Mouse (Mus musculus) neural tube, embryonic 11.5 days (tissue): ENCODE results near the gene Cacna1a. TPM values are rescaled to one million over a fixed set of nuclear protein-coding genes. Genes with fewer than 3 reads are reported as not detected.

Experiments used
- ATAC-seq: fragments of 200-750 bp; cut with Nextera tagmentation; 2 replicates; pipeline ENCODE4 v1.8.0; 2017; ENCODE audit warnings: moderate number of reproducible peaks, mild to moderate bottlenecking, moderate TSS enrichment, moderate library complexity; ENCODE audit not compliant: insufficient read depth, low FRiP score, low TSS enrichment
- DNase-seq: peaks from one replicate; pipeline ENCODE4 v3.0.0-alpha.2; 2015; ENCODE audit warnings: low spot score
- H3K27ac ChIP-seq: fragments of 300-500 bp; sonication (generic); 2 replicates; pipeline ENCODE4 v1.5.1; 2014; ENCODE audit warnings: low read depth, mild to moderate bottlenecking, low read length
- H3K27me3 ChIP-seq: fragments of 300-500 bp; sonication (generic); 2 replicates; pipeline ENCODE4 v1.6.1; 2014; ENCODE audit warnings: mild to moderate bottlenecking, low read length, mixed read lengths; ENCODE audit not compliant: control insufficient read depth, insufficient read depth
- H3K36me3 ChIP-seq: fragments of 300-500 bp; sonication (generic); 2 replicates; pipeline ENCODE4 v1.6.1; 2014; ENCODE audit warnings: mild to moderate bottlenecking, low read length, moderate library complexity, mixed read lengths; ENCODE audit not compliant: control insufficient read depth, insufficient read depth
- H3K4me1 ChIP-seq: fragments of 300-500 bp; sonication (generic); 2 replicates; pipeline ENCODE4 v1.6.1; 2014; ENCODE audit warnings: low read length, mixed read lengths; ENCODE audit not compliant: control insufficient read depth, insufficient read depth
- H3K4me2 ChIP-seq: fragments of 300-500 bp; sonication (generic); 2 replicates; pipeline ENCODE4 v1.6.1; 2014; ENCODE audit warnings: low read depth, mild to moderate bottlenecking, moderate library complexity
- H3K4me3 ChIP-seq: fragments of 300-500 bp; sonication (generic); 2 replicates; pipeline ENCODE4 v1.5.1; 2014; ENCODE audit warnings: low read depth, low read length
- H3K9ac ChIP-seq: fragments of 300-500 bp; sonication (generic); 2 replicates; pipeline ENCODE4 v1.6.1; 2014; ENCODE audit warnings: mild to moderate bottlenecking, low read length
- H3K9me3 ChIP-seq: fragments of 300-500 bp; sonication (generic); 2 replicates; pipeline ENCODE4 v1.6.1; 2016; ENCODE audit warnings: low read length; ENCODE audit not compliant: control insufficient read depth
- WGBS: fragments of 180-500 bp; shearing (Covaris S2); extraction: QIAGEN DNeasy Blood & Tissue Kit; methylation state at CpG from one replicate; pipeline ENCODE4 v1.1.7; 2014; 5-methylcytosine and 5-hydroxymethylcytosine counted together
- polyA plus RNA-seq: library from polyadenylated mRNA; unstranded; fragments of >200 nt; fragmentation: Nextera tagmentation; extraction: Ambion mirVana; gene quantifications from 2 replicates; pipeline ENCODE4 v1.2.1, GENCODE M21; 2014

The Cacna1a gene
- polyA plus RNA-seq, 1 experiment from 2014 or later: 6.9 TPM

DNA sequence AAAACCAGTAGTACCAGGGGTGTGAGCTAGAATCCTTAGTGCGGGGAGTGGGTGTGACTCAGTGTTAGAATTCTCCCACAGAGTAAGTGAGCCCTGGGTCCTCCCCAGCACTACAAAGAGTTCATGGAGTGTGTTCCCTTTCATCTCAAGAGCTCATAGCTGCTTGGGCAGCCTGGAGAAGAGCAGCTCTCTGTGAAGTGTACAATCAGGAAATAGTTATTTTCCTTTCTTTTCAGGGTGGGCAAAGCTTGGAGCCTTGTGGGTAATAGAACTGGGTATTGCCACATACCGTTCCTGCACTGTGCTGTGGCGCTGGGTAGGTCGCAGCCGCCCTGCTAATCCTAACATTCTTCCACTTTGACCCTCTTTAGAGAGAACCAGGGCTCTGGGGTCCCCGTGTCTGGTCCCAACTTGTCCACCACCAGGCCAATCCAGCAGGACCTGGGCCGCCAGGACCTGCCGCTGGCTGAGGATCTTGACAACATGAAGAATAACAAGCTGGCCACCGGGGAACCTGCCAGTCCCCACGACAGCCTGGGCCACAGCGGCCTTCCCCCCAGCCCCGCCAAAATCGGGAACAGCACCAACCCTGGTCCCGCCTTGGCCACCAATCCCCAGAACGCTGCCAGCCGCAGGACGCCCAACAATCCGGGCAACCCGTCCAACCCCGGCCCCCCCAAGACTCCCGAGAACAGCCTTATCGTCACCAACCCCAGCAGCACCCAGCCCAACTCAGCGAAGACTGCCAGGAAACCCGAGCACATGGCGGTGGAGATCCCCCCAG lies 177.5 kb downstream of the Cacna1a start:
- no peak overlapping the region for H3K27ac ChIP-seq
- no peak overlapping the region for H3K4me2 ChIP-seq
- H3K36me3 ChIP-seq: no peaks in the 10 kb centered on the region
- no peaks in the 10 kb centered on the region for H3K27me3 ChIP-seq
- H3K4me1 ChIP-seq: no peaks in the 10 kb centered on the region
- no peak overlapping the region for H3K4me3 ChIP-seq
- H3K9ac ChIP-seq: no peak overlapping the region
- H3K9me3 ChIP-seq: no peaks in the 10 kb centered on the region
- 81% methylated on average over 25 of the region's 25 CpGs for WGBS
- no peak for DNase-seq
- ATAC-seq: no peak

DNA sequence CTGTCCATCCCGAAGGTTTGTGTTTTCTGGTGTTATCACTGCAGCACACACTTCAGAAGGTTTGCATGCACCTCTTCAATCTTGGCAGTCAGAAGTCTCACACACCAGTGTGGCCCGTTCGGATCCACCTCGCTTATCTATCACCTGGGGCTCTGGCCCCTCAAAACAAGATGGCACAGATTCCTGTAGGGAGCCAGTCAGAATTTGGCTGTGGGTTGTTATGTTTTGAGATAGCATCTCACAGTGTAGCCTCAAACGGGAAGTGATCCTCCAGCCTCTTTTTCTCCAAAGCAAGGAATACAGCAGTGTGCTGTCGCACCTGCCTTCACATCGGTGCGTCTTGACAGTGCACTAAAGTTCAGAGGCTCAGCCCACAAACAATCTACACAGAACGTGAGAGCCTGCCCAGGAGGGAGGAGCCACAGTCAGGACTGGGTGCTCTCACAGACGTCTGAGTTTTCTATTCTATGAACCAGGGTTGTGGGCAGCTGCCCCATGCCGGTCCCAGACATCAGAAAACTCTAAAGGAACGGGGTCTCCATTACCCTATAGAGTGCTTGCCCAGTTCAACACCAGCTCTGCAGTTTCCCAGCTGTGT lies 178.7 kb downstream of the Cacna1a start:
- Histone ChIP-seq H3K27me3 (no peaks in the 10 kb centered on the region), H3K9me3 (no peaks in the 10 kb centered on the region)
- ATAC-seq: no peak

DNA sequence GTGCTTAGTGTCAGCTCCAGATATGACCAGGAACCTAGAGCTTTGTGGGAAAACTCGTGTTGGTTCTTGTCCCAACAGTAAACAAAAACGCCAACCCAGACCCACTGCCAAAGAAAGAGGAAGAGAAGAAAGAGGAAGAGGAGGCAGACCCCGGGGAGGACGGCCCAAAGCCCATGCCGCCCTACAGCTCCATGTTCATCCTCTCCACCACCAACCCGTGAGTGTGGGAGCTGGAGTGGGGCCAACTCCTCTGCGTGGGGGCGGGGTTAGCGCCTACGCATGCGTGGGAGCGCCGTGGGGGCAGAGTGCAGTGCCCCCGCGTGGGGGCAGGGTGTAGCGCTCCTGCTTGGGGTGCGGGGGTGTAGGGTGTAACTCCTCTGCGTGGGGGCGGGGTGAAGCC lies 179.3 kb downstream of the Cacna1a start:
- Histone ChIP-seq H3K4me2 (no peak overlapping the region), H3K9me3 (no peaks in the 10 kb centered on the region), H3K4me1 (no peaks in the 10 kb centered on the region), H3K9ac (no peak overlapping the region), H3K4me3 (no peak overlapping the region), H3K27me3 (no peaks in the 10 kb centered on the region), H3K27ac (no peak overlapping the region), H3K36me3 (no peaks in the 10 kb centered on the region)
- DNase-seq (no peak), ATAC-seq (no peak)
- 77% methylated on average over 19 of the region's 19 CpGs for WGBS

More for the DNA sequence above, 178.7 kb downstream of the Cacna1a start:
- Histone ChIP-seq H3K4me1 (no peaks in the 10 kb centered on the region), H3K9ac (no peak overlapping the region), H3K27ac (no peak overlapping the region), H3K36me3 (no peaks in the 10 kb centered on the region), H3K4me2 (no peak overlapping the region), H3K4me3 (no peak overlapping the region)
- 84% methylated on average over 12 of the region's 12 CpGs for WGBS
- DNase-seq: no peak

DNA sequence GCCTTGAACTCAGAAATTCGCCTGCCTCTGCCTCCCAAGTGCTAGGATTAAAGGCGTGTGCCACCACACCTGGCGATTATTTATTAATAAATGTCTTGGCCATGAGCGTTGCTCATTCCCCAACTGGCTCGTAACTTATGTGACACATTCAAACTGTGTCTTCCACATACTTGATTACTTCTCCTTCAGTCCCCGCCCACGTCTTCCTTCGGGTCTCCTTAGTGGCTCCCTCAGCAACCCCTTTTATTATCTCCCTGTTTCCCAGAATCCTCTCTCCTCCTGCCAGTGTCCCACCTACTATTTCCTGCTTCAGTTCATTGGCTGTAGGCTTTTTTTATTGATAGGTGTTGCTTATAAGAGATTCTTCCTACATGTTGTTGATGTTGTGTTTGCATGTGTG lies 180.5 kb downstream of the Cacna1a start:
- H3K27ac ChIP-seq: no peak overlapping the region
- H3K9me3 ChIP-seq: no peaks in the 10 kb centered on the region
- ATAC-seq (no peak), DNase-seq (no peak)
- H3K9ac ChIP-seq: no peak overlapping the region
- H3K27me3 ChIP-seq: no peaks in the 10 kb centered on the region
- H3K4me3 ChIP-seq: no peak overlapping the region
- no peaks in the 10 kb centered on the region for H3K36me3 ChIP-seq
- no peaks in the 10 kb centered on the region for H3K4me1 ChIP-seq
- no peak overlapping the region for H3K4me2 ChIP-seq
- 90% methylated on average over 8 of the region's 8 CpGs for whole genome bisulfite sequencing

DNA sequence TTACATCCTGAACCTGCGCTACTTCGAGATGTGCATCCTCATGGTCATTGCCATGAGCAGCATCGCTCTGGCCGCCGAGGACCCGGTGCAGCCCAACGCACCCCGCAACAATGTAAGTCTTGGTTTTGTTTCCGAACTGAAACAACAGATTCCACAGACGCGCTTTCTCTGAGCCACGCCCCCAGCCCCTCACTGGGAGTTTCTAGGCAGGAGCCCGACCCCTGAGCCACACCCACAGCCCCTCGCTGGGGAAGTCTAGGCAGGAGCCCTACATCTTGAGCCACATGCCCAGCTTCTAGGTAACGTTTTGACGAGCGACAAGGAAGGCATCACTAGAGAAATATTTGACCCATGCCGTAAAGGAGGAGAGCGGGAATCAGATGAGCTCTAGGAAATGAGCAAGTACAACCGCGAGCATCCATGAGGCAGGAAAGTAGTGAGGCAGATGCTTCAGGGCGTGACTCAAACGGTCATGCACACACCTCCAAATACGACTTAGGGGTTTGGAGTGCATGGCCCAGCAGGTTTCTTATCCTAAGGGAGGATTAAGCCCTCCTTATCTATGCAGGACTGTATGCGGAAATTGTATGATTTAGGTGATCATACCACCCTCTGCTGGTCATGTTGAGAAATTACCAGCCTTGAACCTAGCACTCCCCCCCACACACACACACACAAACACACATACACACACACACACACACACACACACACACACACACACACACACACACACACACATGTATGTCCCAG lies 181.9 kb downstream of the Cacna1a start:
- Histone ChIP-seq H3K36me3 (no peaks in the 10 kb centered on the region), H3K27ac (no peak overlapping the region), H3K4me3 (no peak overlapping the region), H3K4me2 (no peak overlapping the region), H3K9ac (no peak overlapping the region), H3K9me3 (no peaks in the 10 kb centered on the region), H3K27me3 (no peaks in the 10 kb centered on the region), H3K4me1 (no peaks in the 10 kb centered on the region)
- DNase-seq (no peak), ATAC-seq (no peak)
- WGBS: 43% methylated on average over 25 of the region's 25 CpGs

DNA sequence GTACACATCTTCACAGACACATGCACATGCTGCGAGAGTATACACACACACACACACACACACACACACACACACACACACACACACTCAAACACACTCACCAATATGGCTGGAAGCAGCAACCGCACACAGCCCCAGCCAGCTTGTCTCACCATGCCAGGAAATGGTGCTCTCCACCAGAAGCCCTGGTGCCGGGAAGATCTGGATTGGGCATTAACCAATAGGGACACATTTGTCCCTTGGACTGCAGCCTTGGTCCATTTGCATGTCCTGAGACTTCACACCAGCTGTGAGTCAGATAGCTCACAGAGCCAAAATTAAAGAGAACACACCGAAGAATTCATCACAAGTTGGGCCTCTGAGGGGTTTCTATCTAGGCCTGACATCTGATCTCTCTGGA lies 189.2 kb downstream of the Cacna1a start:
- DNase-seq: no peak
- Histone ChIP-seq H3K27me3 (no peaks in the 10 kb centered on the region), H3K4me1 (no peaks in the 10 kb centered on the region), H3K9me3 (no peaks in the 10 kb centered on the region), H3K9ac (no peak overlapping the region), H3K36me3 (no peaks in the 10 kb centered on the region), H3K4me2 (no peak overlapping the region), H3K4me3 (no peak overlapping the region), H3K27ac (no peak overlapping the region)
- WGBS: 88% methylated on average over 4 of the region's 4 CpGs
- no peak for ATAC-seq

DNA sequence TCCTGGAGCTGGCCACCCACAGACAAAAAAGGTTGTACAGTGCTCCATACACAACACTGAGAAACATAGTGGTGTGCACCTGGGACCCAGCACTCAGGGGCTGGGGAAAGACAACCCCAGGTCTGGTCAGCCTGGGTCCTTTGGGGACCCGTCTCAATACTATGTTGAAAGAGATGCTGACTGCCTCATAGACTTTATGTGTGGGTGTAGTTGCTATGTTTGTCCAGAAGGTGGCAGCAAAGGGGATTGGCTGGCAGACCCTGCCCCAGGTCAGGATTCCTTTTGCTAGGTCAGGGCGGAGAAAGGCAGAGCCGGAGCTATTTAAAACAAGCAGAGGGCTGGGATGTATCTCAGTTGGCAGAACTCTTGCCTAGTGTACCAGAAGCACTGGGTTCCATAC lies 191.4 kb downstream of the Cacna1a start:
- 17% methylated on average over 3 of the region's 3 CpGs for WGBS
- Histone ChIP-seq H3K4me2 (no peak overlapping the region), H3K27ac (no peak overlapping the region), H3K9ac (no peak overlapping the region), H3K4me1 (no peaks in the 10 kb centered on the region), H3K27me3 (no peaks in the 10 kb centered on the region), H3K4me3 (no peak overlapping the region), H3K9me3 (no peaks in the 10 kb centered on the region), H3K36me3 (no peaks in the 10 kb centered on the region)
- DNase-seq: peak; percentile 51
- 0 out of 2 replicates have a peak, but pooled peaks have one; percentile 31 for ATAC-seq

DNA sequence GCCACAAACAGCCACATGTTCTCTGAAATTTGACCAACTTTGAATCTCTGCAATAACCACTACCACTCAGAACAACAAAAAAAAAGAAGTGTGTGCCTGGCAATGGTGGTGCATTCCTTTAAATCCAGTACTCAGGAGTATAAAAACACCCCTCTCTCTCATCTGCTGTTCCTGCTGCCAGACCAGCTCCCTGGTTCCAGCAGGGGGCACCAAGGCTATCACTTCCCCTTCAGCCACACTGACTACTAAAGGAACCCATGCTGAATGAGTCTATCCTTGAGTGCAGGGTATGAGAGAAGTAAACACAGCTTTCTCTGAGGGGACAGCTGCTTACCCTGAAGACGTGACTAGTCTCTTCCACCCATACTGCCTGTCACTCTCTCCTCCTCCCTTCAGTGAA lies 197.1 kb downstream of the Cacna1a start:
- Histone ChIP-seq H3K4me1 (no peaks in the 10 kb centered on the region), H3K9ac (no peak overlapping the region), H3K27me3 (no peaks in the 10 kb centered on the region), H3K27ac (no peak overlapping the region), H3K4me2 (no peak overlapping the region), H3K36me3 (no peaks in the 10 kb centered on the region), H3K4me3 (no peak overlapping the region), H3K9me3 (no peaks in the 10 kb centered on the region)
- WGBS: 43% methylated on average over 1 of the region's 1 CpGs
- ATAC-seq (no peak), DNase-seq (no peak)
